Mouse (Mus musculus) embryonic fibroblast, embryonic 13.5 days (primary cell): ENCODE data around the gene Scnn1b.

Experiments used
- CTCF ChIP-seq: IDR thresholded peaks from 2 replicates; pipeline ENCODE4 v1.5.1; 2011; ENCODE audit warnings: mild to moderate bottlenecking, control low read depth, low read length, moderate library complexity, borderline replicate concordance; ENCODE audit not compliant: insufficient read depth
- POLR2A ChIP-seq: IDR thresholded peaks from 2 replicates; pipeline ENCODE4 v1.6.1; 2011; ENCODE audit warnings: low read depth, mild to moderate bottlenecking, control low read depth, low read length, moderate library complexity

DNA sequence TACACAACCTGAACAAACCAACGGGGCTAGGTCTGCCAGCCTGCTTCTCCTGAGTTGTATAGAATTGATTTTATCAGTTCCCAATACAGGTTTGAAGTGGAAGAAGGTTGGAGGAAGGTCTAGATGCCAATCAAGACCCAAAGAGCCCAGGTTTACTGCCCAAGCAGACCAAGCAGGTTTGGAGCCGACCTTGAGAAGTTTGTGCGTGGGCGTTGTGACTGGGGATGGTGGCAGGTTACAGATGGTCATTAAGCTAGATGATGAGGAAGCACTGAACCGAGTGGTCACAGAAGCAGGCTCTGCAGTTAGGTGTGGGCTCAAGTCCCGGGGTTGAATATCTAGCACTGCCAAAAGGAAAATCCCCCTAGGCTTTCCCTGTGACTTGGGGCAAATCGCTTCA is 9.9 kb downstream of the Scnn1b start:
- TF ChIP-seq POLR2A = no peak
- no peak for TF ChIP-seq CTCF
